Mouse (Mus musculus) cerebellum, adult 11 months (tissue): ENCODE results near the gene Twist2.

Experiments used
- DNase-seq: peaks from one replicate; pipeline ENCODE4 v3.0.0; 2022

Gene Twist2

DNA sequence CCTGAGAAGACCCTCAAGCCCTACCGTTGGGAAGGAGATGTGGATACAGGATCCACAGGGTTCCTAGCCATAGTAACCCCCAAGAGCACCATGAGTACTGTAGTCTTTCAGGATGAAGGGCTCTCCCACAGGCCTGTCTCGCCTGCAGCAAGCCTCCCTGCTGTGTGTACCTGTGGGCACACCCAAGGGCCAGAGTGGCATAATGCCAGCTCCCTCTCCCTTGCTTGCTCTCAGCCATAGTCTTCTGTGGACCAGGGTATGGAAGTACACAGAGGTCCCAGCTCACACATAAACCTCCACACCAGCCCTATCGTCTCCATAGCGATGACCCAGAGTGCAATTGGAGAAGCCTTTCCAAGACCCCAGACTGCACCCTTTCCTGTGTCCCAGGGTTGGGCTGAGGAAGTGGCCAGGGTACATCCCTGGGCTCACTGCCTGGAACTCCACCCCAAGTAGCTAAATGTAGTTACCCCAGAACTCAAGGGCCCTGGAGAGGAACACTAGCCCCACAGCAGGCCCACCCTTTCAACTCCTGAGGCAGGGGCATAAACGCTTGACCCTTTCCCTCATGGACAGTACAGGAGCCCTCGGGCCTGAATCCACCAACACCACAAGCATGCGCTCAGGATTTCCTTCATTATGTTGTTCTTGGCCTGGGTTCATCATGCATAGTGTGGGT, 73.9 kb downstream of the Twist2 start:
- DNase-seq: no peak

DNA sequence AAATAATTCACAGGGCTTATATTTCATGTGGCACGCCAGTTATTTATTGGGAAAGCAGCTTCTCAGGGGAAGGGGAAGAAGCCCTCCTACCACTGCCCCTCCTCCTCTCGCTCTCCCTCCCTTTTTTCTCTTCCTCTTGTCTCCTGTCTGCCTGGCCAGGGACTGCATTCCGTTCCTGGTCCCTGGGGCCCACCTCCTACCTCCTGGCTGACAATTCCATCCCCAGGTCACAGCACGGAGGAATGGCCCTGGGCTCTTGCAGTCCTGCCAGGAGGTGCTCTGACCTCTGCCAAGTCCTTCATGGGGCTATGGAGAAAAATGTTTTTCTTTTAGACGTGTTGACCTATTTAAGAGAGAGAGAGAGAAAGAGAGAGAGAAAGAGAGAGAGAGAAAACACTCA, 77.4 kb downstream of the Twist2 start:
- no peak for DNase-seq

DNA sequence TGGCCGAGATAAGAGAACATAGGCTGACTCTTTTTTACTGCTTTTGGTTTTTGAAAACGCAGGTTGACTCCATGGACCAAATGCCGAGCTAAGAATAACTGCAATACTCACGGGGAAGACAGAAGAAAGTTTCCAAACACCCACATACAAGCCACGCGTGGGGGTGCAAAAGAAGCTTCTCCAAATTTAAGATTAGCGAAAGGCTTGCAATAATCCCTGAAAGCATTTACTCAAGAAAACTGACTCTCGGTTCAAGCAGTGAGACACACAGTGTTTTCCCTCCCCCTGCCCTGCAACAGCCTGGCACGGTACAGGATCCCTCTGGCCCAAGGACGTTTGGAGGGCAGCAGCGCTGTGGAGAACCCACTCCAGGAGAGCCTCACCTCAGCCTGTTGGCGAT, 78.9 kb downstream of the Twist2 start:
- no peak for DNase-seq

DNA sequence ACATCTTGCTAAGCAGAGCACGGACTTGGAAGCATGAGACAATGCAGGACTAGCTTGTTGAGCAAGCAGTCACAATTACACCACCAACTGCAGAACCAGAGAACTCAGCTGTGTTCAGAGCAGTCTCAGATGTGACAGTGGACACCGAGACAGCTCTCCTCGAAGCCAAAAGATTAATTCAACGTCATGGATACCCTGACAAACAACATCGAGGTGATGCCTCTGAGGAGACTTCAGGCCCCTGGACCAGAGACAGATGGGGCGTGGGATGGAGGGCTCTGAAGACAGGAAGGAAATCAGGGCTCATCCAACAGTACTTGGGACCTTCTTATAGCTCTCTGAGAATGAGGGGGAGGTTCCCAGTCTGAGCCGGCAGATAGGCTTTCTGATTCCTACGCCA, 79.6 kb downstream of the Twist2 start:
- no peak for DNase-seq

DNA sequence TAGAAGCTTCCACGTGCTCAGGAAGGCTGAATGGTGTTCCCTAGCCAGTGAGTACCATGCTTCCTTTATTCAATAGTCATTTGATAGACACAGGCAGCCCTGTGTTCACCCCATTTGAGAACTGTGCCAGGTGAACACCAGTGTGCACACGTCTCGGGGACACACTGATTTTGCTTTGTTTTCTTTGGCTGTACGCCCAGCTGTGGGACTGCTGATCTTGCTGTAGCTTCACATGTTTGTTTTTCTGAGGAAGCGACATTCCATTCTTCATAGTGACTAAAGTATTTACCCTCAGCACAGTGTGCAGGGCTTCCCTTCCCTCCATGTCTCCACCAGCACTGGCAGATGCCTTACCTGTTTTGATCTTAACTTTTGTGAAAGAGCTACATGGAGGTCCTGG, 81.9 kb downstream of the Twist2 start:
- no peak for DNase-seq

DNA sequence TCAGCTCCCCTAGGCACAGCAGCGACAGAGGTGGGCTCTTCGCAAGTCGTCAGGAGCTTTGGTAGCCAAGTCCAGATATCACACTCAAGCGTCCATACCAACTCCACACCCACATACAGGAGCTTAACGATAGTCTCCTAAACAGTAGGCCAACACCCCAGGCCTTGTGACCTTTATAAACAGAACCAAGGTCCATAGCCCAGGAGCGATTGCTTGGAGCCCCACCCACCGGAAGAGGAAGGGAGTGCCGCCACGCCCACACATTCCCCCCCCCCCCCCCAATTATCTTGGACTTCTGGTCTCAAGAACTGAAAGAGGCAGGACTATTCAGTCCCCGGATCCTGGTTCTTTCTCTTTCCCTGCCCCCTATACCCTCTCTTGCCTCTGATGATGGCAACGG, 92.3 kb downstream of the Twist2 start:
- DNase-seq: no peak

DNA sequence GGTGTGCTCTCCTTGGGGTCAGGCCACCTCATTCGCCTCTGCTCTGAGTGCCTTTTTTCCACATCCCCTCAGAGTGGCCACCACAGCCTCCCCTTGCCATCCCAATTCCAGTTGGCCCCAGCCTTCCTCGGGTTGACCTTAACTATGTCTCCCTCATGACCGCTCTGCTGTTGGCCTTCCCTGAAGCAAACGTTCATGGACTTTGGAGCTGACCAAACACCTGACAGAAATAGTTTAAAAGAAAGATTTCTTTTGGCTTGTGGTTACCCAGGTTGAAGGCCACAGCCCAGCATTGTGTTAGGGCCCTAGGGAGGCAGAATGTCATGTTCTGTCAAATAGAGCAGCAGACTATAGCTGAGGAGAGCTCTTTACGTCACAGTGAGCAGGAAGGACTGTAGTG, 93.0 kb downstream of the Twist2 start:
- no peak for DNase-seq

DNA sequence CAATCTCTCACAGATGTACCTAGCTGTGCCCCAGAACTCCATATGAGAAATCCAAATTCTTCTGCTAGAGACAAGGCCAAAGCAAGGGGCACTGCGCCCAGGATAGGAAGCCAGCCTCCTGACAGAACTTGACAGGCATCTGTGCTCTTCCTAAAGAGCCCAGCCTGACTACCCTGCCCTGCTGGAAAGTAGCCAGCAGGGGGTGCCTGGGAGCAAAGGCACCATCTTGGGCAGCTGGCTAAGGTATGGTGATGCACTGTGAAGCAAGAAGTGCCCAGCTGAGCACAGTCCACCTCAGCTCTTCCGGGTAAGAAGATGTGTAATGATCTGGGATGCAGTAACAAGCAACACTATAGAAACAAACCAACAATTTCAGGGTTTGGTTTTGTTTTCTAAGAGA, 95.8 kb downstream of the Twist2 start:
- no peak for DNase-seq
